Mouse (Mus musculus) CH12.LX (cell line): ENCODE results near the gene Acaa1a. TPM values are rescaled to one million over a fixed set of nuclear protein-coding genes. Genes with fewer than 3 reads are reported as not detected.

Experiments
- DNase-seq: peaks from one replicate; pipeline ENCODE4 v3.0.0-alpha.2; 2013; ENCODE audit errors: extremely low read depth
- H3K27ac ChIP-seq: 2 replicates; pipeline ENCODE4 v1.5.1; 2012; ENCODE audit warnings: low read depth, mild to moderate bottlenecking, control low read depth, moderate library complexity; ENCODE audit not compliant: insufficient read depth
- H3K27me3 ChIP-seq: replicated peaks from 2 replicates; pipeline ENCODE3; 2012; ENCODE audit warnings: inconsistent platforms
- H3K36me3 ChIP-seq, 2 experiments: replicated peaks in 1 of 2; 2 replicates each; pipeline versions ENCODE3 to v1.6.1; 2012; ENCODE audit warnings: inconsistent platforms in 1 of 2, low read length in 1 of 2, mild to moderate bottlenecking in 1 of 2, mixed read lengths in 1 of 2, moderate library complexity in 1 of 2; ENCODE audit not compliant: control insufficient read depth in 1 of 2, insufficient read depth in 1 of 2
- H3K4me1 ChIP-seq, 2 experiments: 2 replicates each; pipeline ENCODE4 v1.6.1; 2012; ENCODE audit warnings: inconsistent platforms in 1 of 2, moderate library complexity in 1 of 2; ENCODE audit not compliant: insufficient read depth in 2 of 2, control insufficient read depth in 1 of 2
- H3K4me2 ChIP-seq: 2 replicates; pipeline ENCODE4 v1.6.1; 2012; ENCODE audit warnings: low read depth, mild to moderate bottlenecking, control low read depth; ENCODE audit not compliant: poor library complexity, insufficient read depth, severe bottlenecking
- H3K4me3 ChIP-seq, 3 experiments: fragments of 150-350 bp in 1 of 3; sonication (generic) in 1 of 3; replicated peaks in 1 of 3; 2 replicates each; pipeline versions ENCODE3 to v1.5.1; 2011 to 2012; ENCODE audit warnings: low read depth in 2 of 3, low read length in 2 of 3, mild to moderate bottlenecking in 2 of 3, moderate library complexity in 2 of 3, control low read depth in 1 of 3, improper control_type of control experiment in 1 of 3, inconsistent platforms in 1 of 3, mixed read lengths in 1 of 3; ENCODE audit not compliant: poor library complexity in 1 of 3
- H3K79me2 ChIP-seq: replicated peaks from 2 replicates; pipeline ENCODE4 v1.6.1; 2012; ENCODE audit warnings: mild to moderate bottlenecking, moderate library complexity; ENCODE audit not compliant: control insufficient read depth, poor library complexity, insufficient read depth, severe bottlenecking; ENCODE audit errors: extremely low read depth
- H3K9ac ChIP-seq: 2 replicates; pipeline ENCODE4 v1.6.1; 2012; ENCODE audit warnings: low read depth, mild to moderate bottlenecking, control low read depth, moderate library complexity; ENCODE audit not compliant: insufficient read depth
- H3K9me3 ChIP-seq: replicated peaks from 2 replicates; pipeline ENCODE3; 2012; ENCODE audit warnings: low read length, inconsistent platforms, mixed read lengths
- BHLHE40 ChIP-seq: IDR thresholded peaks from 2 replicates; pipeline ENCODE4 v1.6.1; 2011; ENCODE audit warnings: mild to moderate bottlenecking, low read depth, low read length, improper control_type of control experiment
- CHD1 ChIP-seq: IDR thresholded peaks from 2 replicates; pipeline ENCODE4 v1.6.1; 2012; ENCODE audit warnings: low read depth, low read length, improper control_type of control experiment, inconsistent platforms
- E2F4 ChIP-seq: IDR thresholded peaks from 2 replicates; pipeline ENCODE4 v1.6.1; 2011; ENCODE audit warnings: low read depth, low read length, improper control_type of control experiment; ENCODE audit not compliant: insufficient replicate concordance
- ELF1 ChIP-seq: IDR thresholded peaks from 2 replicates; pipeline ENCODE4 v1.6.1; 2014; ENCODE audit warnings: low read depth, mild to moderate bottlenecking, inconsistent platforms, low read length, improper control_type of control experiment
- ETS1 ChIP-seq: conservative IDR thresholded peaks from 2 replicates; pipeline ENCODE4 v1.6.1; 2012; ENCODE audit warnings: low read depth, mild to moderate bottlenecking, inconsistent platforms, low read length, improper control_type of control experiment, moderate library complexity
- GABPA ChIP-seq: IDR thresholded peaks from 2 replicates; pipeline ENCODE4 v1.6.1; 2012; ENCODE audit warnings: low read depth, low read length, improper control_type of control experiment, inconsistent platforms; ENCODE audit not compliant: insufficient replicate concordance
- HCFC1 ChIP-seq: IDR thresholded peaks from 2 replicates; pipeline ENCODE4 v1.6.1; 2012; ENCODE audit warnings: low read depth, mild to moderate bottlenecking, inconsistent platforms, low read length, improper control_type of control experiment
- JUN ChIP-seq: IDR thresholded peaks from 2 replicates; pipeline ENCODE4 v1.6.1; 2011; ENCODE audit warnings: low read depth, mild to moderate bottlenecking, low read length, improper control_type of control experiment, moderate library complexity; ENCODE audit not compliant: insufficient read depth
- KAT2A ChIP-seq: IDR thresholded peaks from 2 replicates; pipeline ENCODE4 v1.6.1; 2012; ENCODE audit warnings: low read length, improper control_type of control experiment, inconsistent platforms; ENCODE audit not compliant: insufficient replicate concordance
- MAFK ChIP-seq: IDR thresholded peaks from 2 replicates; pipeline ENCODE4 v1.6.1; 2011; ENCODE audit warnings: low read length, improper control_type of control experiment; ENCODE audit not compliant: insufficient replicate concordance
- MEF2A ChIP-seq: IDR thresholded peaks from 2 replicates; pipeline ENCODE4 v1.6.1; 2014; ENCODE audit warnings: low read depth, mild to moderate bottlenecking, inconsistent platforms, low read length, improper control_type of control experiment, borderline replicate concordance
- MYC ChIP-seq: IDR thresholded peaks from 2 replicates; pipeline ENCODE4 v1.6.1; 2011; ENCODE audit warnings: low read depth, mild to moderate bottlenecking, improper control_type of control experiment, low read length
- NELFE ChIP-seq: IDR thresholded peaks from 2 replicates; pipeline ENCODE4 v1.6.1; 2011; ENCODE audit warnings: low read depth, low read length, improper control_type of control experiment
- NRF1 ChIP-seq: IDR thresholded peaks from 2 replicates; pipeline ENCODE4 v1.6.1; 2014; ENCODE audit warnings: low read depth, mild to moderate bottlenecking, inconsistent platforms, low read length, improper control_type of control experiment, moderate library complexity
- PAX5 ChIP-seq: IDR thresholded peaks from 2 replicates; pipeline ENCODE4 v1.6.1; 2012; ENCODE audit warnings: low read length, inconsistent platforms, mixed read lengths
- POLR2A ChIP-seq: IDR thresholded peaks from 2 replicates; pipeline ENCODE4 v1.6.1; 2011; ENCODE audit warnings: low read depth, mild to moderate bottlenecking, improper control_type of control experiment, low read length
- POLR2AphosphoS2 ChIP-seq: IDR thresholded peaks from 2 replicates; pipeline ENCODE4 v1.6.1; 2011; ENCODE audit warnings: low read depth, low read length, improper control_type of control experiment
- RAD21 ChIP-seq: IDR thresholded peaks from 2 replicates; pipeline ENCODE4 v1.6.1; 2011; ENCODE audit warnings: low read depth, mild to moderate bottlenecking, low read length, improper control_type of control experiment, moderate library complexity
- RCOR1 ChIP-seq: conservative IDR thresholded peaks from 2 replicates; pipeline ENCODE4 v1.6.1; 2012; ENCODE audit warnings: low read depth, mild to moderate bottlenecking, inconsistent platforms, low read length, improper control_type of control experiment
- SIN3A ChIP-seq: IDR thresholded peaks from 2 replicates; pipeline ENCODE4 v1.6.1; 2012; ENCODE audit warnings: low read length, improper control_type of control experiment, inconsistent platforms
- SMC3 ChIP-seq: IDR thresholded peaks from 2 replicates; pipeline ENCODE4 v1.6.1; 2011; ENCODE audit warnings: low read depth, low read length, improper control_type of control experiment
- TCF12 ChIP-seq: IDR thresholded peaks from 2 replicates; pipeline ENCODE4 v1.6.1; 2014; ENCODE audit warnings: low read depth, mild to moderate bottlenecking, inconsistent platforms, low read length, improper control_type of control experiment
- USF1 ChIP-seq: IDR thresholded peaks from 2 replicates; pipeline ENCODE4 v1.6.1; 2014; ENCODE audit warnings: low read depth, mild to moderate bottlenecking, inconsistent platforms, low read length, improper control_type of control experiment
- USF2 ChIP-seq: conservative IDR thresholded peaks from 2 replicates; pipeline ENCODE4 v1.6.1; 2011; ENCODE audit warnings: low read depth, low read length, improper control_type of control experiment
- ZKSCAN1 ChIP-seq: IDR thresholded peaks from 2 replicates; pipeline ENCODE4 v1.6.1; 2012; ENCODE audit warnings: low read depth, inconsistent platforms, low read length, improper control_type of control experiment, borderline replicate concordance
- dilution Hi-C: fragments of 300-500 bp; cut with MboI; formaldehyde crosslinking; loops from 2 replicates; pipeline ENCODE4 v1.14.3; 2020; ENCODE audit warnings: low sequenced_read_pairs; ENCODE audit not compliant: extremely low pct_unique_long_range_greater_than_20kb, extremely low pct_ligation_motif_present
- in situ Hi-C: fragments of 300-500 bp; cut with MboI; formaldehyde crosslinking; loops from 3 replicates; pipeline ENCODE4 v1.14.3; 2019; ENCODE audit warnings: low sequenced_read_pairs, low pct_ligation_motif_present, low pct_unique_long_range_greater_than_20kb, mixed read lengths
- polyA plus RNA-seq: library from polyadenylated mRNA; unstranded; fragments of >175 nt; gene quantifications from 2 replicates; pipeline ENCODE4 v1.2.1, GENCODE M21; 2012; ENCODE audit warnings: low read depth; ENCODE audit not compliant: insufficient read length
- total RNA-seq, 2 experiments: library from RNA; depleted of rRNA; stranded (reverse); fragments of 300-350 nt in 1 of 2; fragments of >200 nt in 1 of 2; gene quantifications; 2 replicates each; pipeline ENCODE4 v1.2.3; 2012 to 2014

Acaa1a gene
- total and polyA plus RNA-seq, 3 experiments: 22.4 to 57.8 (median 24.4) TPM

DNA sequence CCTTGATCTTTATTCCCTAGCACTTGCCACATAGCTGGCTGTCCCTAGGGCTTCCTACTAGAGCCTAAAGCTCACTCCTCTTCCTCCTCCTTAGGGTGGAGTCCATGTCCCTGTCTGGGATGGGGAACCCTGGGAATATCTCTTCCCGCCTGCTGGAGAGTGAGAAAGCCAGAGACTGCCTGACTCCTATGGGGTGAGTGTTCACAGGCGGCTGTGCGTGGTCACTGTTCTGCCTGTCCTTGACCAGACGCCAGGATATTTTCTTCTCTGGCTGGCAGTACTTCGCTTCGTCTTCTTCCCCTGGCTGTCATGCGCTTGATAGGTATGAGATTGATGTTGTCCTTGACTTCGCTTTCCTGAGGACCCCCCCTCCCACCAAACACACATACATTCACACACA is 6.9 kb downstream of the Acaa1a start:
- dilution Hi-C loops (no loop called here), in situ Hi-C loops (no loop called here)
- H3K9ac ChIP-seq: no peak overlapping the region
- no peak for DNase-seq
- H3K4me2 ChIP-seq: no peak overlapping the region
- H3K27me3 ChIP-seq: no peaks in the 10 kb centered on the region
- TF ChIP-seq BHLHE40 (no peak), USF1 (no peak), KAT2A (no peak), HCFC1 (no peak), POLR2A (no peak), NRF1 (no peak), JUN (no peak), USF2 (no peak), ETS1 (no peak), GABPA (no peak), NELFE (no peak), ELF1 (no peak), MEF2A (no peak), CHD1 (no peak), SIN3A (no peak)
- H3K4me3 ChIP-seq: no peak overlapping the region
- H3K4me1 ChIP-seq: peaks cover 4 to 15% of the 10 kb centered on the region in 2 experiments
- H3K9me3 ChIP-seq: no peaks in the 10 kb centered on the region
- peaks cover 5% of the 10 kb centered on the region; the same call in 1 of the 2 replicates for H3K79me2 ChIP-seq
- peaks cover 64 to 75% of the 10 kb centered on the region in 2 experiments for H3K36me3 ChIP-seq
- no peak overlapping the region for H3K27ac ChIP-seq

DNA sequence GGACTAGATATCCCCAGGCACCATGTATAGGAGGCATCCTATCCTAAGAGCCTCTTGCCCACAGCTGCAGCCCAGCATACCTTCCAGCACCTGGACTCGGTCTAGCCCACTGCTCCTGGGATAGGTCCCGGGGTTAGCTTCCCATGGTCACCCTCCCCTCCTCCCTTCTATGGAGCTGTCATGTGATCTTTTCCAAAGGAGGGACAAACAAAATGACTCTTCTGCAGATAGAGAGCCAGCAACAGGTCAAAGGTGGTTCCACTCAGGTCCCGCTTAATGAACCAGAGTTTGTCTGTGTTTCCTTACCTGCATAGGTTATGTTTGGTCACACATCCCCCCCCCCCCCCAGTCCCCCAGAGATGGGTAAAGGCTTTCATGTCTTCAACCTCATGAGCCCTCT is 11.1 kb downstream of the Acaa1a start:
- Histone ChIP-seq H3K27ac (no peak overlapping the region), H3K27me3 (no peaks in the 10 kb centered on the region), H3K36me3 (peaks cover 46 to 50% of the 10 kb centered on the region in 2 experiments), H3K4me1 (no peaks in the 10 kb centered on the region), H3K4me3 (no peak overlapping the region), H3K9ac (no peak overlapping the region), H3K9me3 (no peaks in the 10 kb centered on the region), H3K79me2 (no peaks in the 10 kb centered on the region), H3K4me2 (no peak overlapping the region)
- TF ChIP-seq ZKSCAN1 (no peak), GABPA (no peak), KAT2A (no peak), ELF1 (no peak), MYC (no peak), POLR2AphosphoS2 (no peak), SIN3A (no peak), TCF12 (no peak), USF2 (no peak), SMC3 (no peak), NRF1 (no peak), E2F4 (no peak), ETS1 (no peak), RCOR1 (no peak), PAX5 (no peak), POLR2A (no peak), RAD21 (no peak), MAFK (no peak), JUN (no peak)
- dilution Hi-C loops: no loop called here
- no peak for DNase-seq
- in situ Hi-C loops: loop anchor here (10.0 kb wide), 1 partner anchor 196 kb away; the partner anchor contains the start of genes Acaa1b and Gm47289
